Mouse (Mus musculus): ENCODE measurements around the gene Olfr167. TPM values are rescaled to one million over a fixed set of nuclear protein-coding genes. Genes with fewer than 3 reads are reported as not detected.

Olfr167 gene
- total RNA-seq (2023) = not detected in 4 replicates

GRCm38 (mm10) chr16:19522166-19522565, at the start of gene Olfr167:
Gene Olfr167 (minus strand): TSS chr16:19522266.

GRCm38 (mm10) chr16:19571709-19572108, 49.6 kb upstream of the Olfr167 start, which contains the start of gene Olfr169:
Gene Olfr169 (minus strand): TSS chr16:19571809.

GRCm38 (mm10) chr16:19535455-19535854, 13.4 kb upstream of the Olfr167 start, which contains the start of gene Olfr168:
Gene Olfr168 (minus strand): TSS chr16:19535555.

GRCm38 (mm10) chr16:19483394-19483793, 38.7 kb downstream of the Olfr167 start, which contains the start of gene Olfr166:
Gene Olfr166 (plus strand): TSS chr16:19483694.

Other genes starting within 250 kb of the Olfr167 start
- not detected in 4 replicates for gene Olfr164, start 208.2 kb downstream of the Olfr167 start, total RNA-seq (2023)
- gene Olfr165, start 99.1 kb downstream of the Olfr167 start, total RNA-seq (2023) = not detected in 4 replicates
- gene Olfr166, start 38.6 kb downstream of the Olfr167 start, total RNA-seq (2023) = 0.30 to 0.95 TPM (median 0.63 TPM) in 4 replicates
- gene Olfr168, start 13.3 kb upstream of the Olfr167 start, total RNA-seq (2023) = not detected in 4 replicates
- gene Olfr169, start 49.5 kb upstream of the Olfr167 start, total RNA-seq (2023) = not detected in 4 replicates
- not detected in 4 replicates for gene Olfr170, start 89.6 kb upstream of the Olfr167 start, total RNA-seq (2023)
- not detected in 4 replicates for gene Olfr171, start 107.7 kb upstream of the Olfr167 start, total RNA-seq (2023)
- gene Lamp3, start 184.1 kb upstream of the Olfr167 start, total RNA-seq (2023) = 0.39 to 1.0 TPM (median 0.69 TPM) in 4 replicates
- gene B3gnt5, start 237.9 kb upstream of the Olfr167 start, total RNA-seq (2023) = 196 to 217 TPM (median 208 TPM) in 4 replicates